Mouse (Mus musculus): ENCODE measurements at regions not wholly inside any gene's neighbourhood (a gene's known extent, or its start where the extent isn't known, plus 50 kb on each side); places are given as distances from the start of the nearest gene placed in this dataset.
A peak's percentile ranks its signal among the peaks of the same experiment; 100 is the strongest.
"Not testable (repeated sequence)": the region's sequence is repeated elsewhere in the genome, so short reads cannot be mapped to it uniquely, and the experiment has no call there.

DNA sequence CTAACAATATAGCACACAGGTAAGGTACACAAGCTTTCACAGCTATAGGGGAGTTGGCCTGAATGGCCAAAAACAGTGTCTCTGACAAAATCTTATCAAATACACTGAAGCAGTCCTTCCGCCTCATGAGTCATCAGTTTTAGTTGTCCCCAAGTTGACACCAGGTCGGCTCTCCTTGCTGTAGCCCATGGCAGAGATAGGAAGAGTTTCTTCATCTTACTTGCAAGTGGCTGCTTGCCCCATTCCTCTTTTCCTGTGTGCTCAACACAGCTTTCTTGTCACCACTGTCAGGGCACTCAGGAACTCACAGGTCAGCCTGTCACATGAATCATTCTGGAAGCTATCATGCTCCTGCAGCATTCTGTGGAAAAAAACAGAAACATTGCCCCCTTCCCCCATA, 77.1 kb downstream of the Olfr721-ps1 start:
- not testable (repeated sequence) for DNase-seq (ENCODE audit: low spot score)

DNA sequence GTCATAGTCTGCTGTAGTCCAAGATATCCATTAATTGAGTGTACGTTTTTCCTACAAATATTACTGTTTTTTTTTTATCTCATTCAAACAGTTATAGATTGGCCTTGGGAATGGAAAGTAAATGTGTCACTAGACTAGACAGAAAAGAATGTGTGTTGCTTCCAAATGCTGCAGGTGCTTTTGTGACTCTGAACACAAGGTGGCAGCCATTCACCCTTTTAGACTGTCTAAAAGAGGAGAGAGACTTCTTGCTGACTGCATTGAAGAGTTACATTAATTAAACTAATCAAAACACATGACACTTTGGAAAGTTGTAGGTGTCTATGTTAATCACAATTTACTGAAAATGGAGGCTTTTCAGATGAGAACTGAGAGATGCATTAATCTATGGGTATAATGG, 80.7 kb downstream of the Olfr721-ps1 start:
- peak; percentile 50 for DNase-seq (ENCODE audit: low spot score)

DNA sequence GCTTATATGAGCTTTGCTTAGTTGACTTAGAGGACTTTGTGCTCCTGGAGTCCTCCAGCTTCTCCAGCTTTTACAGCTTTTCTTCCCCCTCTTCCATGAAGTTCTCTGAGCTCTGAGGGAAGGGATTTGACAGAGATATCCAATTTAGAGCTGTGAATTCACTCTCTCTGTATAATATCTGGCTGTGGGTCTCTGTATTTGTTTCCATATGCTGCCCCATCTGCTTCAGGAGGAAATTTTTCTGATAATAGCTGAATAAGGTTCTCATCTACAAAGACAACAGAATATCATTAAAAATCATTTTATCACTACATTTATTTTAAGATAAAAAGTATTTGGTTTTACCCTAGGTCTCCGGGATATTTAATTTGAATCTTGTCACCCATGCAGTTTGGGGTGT, 85.3 kb downstream of the Olfr721-ps1 start:
- DNase-seq (ENCODE audit: low spot score): no peak

DNA sequence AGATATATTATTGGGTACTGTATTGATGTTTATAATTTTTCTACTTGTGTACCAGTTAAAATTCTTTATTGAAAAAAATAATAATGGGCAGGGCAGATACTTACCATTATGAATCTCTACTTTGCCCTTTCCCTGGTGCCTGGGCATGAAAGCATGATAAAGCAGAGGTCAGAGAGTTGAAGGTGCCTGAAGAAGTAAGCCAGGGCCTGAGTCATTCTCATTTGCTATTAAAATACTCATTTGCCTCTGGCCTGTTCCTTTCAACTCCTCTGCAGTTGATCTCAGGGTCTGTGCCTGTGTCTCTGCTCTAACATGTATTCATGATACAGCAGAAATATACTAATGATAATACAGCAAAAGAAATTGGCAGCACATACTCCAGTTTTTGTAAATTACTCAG, 89.4 kb downstream of the Olfr721-ps1 start:
- DNase-seq (ENCODE audit: low spot score): no peak

DNA sequence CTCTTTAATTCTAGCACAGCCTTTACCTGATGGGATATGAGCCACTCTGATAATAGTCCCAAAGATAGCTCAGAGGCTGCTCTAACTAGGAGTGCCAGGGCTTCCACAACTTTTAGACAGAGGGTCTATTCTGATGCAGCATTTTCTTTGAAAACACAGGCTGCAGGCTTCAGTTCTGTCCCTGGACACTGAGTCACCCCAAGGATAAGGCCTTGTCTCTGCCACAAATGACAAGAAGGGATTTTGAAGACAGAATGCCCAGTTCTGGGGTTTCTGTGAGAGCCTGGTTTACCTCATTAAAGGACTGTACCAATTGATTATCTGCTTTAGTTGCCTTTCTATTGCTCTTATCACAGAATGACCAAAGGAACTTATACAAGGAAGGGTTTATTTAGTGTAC, 90.9 kb downstream of the Olfr721-ps1 start:
- no peak for DNase-seq (ENCODE audit: low spot score)

DNA sequence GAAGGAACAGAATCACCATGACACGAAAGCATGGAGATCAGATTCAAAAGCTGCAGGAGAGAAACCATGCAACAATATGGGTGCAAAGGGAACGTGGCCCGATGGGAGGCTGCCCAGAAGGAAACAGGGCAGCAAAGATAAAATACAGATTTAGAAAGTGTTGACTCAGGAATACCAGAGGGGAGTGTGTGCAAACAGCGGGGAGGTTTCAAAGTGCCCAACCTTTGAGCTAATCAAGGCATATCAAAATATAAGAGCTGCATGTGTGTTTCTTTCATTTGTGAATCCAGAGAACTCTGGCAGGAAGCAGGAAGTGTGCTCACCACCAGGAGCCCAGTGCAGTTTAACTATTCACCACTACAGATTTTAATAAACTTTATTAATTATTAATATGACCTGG, 110.8 kb downstream of the Olfr721-ps1 start:
- DNase-seq (ENCODE audit: low spot score): no peak

DNA sequence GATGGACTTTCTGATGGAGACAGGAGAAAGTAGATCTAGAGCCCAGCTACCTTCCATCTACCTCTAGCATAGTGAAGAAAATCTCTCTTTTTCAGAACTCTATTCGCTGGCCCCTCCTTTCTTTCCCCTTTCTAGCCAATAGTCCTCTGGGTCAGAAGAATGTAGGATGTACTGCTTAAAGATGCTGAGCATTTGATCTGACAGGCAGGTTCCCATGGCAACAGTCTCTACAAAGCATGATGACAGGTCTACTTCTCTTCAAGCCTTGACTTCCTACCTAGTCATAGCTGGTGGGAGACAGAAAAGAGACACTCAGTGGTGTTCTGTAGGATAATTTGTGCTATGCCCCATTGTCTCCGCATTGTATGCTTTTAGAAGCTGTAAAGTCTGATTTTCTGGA, 112.0 kb downstream of the Olfr721-ps1 start:
- DNase-seq (ENCODE audit: low spot score): no peak

DNA sequence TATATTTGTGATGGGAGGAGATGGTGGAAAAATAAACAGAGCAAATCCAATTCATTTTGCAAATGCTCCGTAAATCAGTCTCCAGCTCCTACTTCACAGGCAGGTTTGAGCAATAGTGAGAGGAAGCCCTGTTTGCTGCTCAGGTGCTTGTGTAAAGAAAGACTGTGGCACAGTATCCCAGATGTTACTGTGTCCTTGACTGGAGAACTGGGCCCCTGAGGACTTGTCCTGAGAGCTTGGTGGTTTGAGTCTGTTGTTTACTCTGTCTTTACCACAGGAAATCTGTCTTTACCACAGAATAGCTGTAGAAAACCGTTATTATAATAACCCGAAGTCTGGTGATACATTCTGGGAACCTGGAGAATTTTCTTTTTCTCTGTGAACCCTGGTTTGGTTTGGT, 112.4 kb downstream of the Olfr721-ps1 start:
- no peak for DNase-seq (ENCODE audit: low spot score)

DNA sequence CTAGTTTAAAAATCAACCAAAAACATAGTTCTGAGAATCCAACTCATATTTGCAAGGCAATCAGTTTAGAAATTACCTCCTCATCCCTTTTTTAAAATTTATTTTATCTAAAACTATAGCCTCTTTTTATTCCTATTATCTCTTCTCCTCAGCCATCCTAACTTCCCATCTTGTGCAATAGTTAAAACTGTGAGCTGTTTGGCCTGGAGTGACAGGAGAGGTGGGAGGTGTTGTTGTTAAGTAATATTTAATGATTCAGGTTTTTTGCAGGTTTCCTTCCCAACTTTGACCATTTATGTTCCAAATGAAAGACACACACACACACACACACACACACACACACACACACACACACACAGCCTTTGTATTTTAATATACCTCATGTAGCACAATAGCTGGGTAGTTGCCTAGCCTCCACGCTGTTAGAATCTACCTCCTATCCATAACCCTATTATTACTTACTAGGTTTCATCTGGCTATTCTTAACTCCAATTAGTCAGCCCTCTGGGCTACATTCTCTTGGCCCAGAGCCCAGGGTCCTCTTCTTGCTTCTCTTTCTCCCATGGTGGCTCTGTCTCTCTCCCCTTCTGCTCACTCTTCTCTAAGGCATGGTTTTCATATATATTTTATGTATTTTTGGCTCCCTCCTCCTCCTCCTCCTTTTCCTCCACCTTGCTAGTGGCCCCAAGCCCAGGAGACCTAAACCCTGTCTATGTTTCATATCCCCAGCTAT, 113.5 kb downstream of the Olfr721-ps1 start:
- DNase-seq (ENCODE audit: low spot score): no peak

DNA sequence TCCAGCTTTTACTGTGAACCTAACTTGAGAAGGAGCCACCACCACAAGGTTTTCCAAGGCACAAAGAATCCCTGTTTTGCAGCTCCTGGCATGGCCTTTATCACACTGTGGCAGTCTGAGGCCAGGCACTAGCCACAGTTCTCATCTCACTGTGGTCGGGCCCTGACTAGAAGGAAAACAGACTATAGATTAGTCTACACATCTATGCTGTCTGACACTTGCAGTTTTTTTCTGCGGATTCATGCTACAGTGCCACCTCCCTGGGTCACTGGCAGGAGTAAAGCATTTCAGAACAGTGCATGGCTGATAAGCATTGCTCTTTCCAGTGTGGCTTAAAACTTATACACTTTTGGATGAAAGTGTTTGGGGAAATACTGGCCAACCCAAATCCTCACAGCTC, 114.3 kb downstream of the Olfr721-ps1 start:
- no peak for DNase-seq (ENCODE audit: low spot score)

DNA sequence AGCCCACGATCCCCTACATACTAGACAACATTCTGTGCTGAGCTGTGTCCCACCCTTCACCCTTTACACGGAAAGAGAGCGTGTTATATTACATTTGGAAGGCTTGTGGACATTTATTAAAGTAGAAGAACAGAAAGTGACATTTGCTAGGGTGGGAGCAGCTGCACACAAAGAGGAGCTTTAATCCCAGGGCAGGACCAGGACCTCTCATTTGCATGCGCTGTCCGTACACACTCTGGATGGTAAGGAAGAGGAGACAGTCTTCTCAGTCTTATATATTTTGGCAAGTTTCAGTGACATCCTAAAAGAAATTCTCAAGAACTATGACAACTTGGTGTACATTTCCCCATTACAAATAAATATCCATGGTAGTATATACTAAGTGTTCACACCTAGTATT, 114.8 kb downstream of the Olfr721-ps1 start:
- no peak for DNase-seq (ENCODE audit: low spot score)

DNA sequence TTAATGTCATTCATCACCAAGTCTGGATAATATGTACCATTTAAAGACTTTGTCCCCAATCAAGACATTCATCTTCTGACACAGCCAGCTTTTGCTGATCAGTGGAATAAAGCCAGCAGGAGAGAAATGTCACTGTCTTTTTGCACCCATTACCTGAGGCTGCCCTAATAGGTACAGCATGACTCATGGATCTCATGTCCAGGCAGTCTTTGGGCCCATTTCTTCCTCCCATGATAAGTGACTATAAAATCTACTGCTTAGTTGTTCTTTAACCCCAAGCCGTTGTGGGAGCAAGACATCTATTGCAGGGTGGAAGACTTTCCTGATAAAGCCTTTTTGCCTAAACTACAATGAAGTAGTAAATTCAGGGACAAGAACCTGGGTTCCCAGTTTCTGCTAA, 116.9 kb downstream of the Olfr721-ps1 start:
- no peak for DNase-seq (ENCODE audit: low spot score)

DNA sequence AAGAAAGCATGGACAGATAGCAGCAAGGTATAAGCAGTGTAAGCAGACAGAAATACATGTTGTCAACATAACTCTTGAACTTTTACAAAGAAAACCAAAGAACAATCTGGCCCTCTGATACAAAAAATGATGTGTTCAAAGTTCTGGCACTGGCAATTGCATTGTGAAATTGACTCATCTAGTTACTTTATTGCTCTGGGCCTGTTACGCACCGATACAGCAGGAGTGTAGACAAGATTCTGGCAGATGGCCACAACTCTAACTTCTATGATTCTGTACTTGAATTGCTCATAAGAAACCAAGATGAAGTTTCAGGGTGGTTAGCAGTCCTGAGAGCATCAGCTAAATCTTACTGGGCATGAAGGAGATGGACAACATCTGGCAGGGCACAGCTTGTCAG, 117.7 kb downstream of the Olfr721-ps1 start:
- DNase-seq (ENCODE audit: low spot score): no peak

DNA sequence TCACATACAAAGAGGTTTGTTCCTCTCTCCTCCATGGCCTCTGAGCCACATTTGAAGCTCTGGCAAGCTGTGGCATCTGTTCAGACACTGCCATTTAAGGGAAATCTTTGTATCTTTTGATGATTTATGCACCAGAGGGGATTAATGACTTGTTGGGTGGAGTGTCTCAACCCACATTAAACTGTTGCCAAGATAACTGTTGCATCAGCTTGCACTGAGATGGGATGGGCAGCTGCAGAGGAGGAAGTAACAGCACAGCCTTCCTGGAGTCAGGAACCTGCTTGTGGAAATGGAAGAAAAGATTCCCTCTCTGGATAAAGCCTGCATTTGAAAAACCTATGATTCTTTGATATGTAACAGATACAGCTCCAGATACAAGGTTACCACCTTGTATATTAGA, 119.1 kb downstream of the Olfr721-ps1 start:
- no peak for DNase-seq (ENCODE audit: low spot score)

DNA sequence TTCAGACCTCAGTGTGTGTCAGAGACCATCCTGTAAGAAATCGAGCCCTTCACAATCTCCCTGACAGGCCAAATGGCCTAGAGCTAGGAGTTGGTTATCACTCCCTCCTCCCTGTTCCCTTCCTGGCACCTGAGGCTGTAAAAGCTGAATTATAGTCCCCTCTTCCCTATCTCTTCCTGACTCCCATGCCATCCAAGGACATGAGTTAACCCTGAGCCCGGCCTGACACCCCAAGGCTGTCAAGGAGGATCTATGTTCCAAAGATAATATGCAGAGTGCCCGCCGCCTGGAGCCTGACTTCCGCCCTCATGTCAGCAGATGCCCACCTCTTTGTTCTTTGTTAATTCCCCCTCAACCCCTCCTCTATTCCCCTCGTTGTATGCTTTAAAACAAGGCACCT, 120.2 kb downstream of the Olfr721-ps1 start:
- not testable (repeated sequence) for DNase-seq (ENCODE audit: low spot score)

DNA sequence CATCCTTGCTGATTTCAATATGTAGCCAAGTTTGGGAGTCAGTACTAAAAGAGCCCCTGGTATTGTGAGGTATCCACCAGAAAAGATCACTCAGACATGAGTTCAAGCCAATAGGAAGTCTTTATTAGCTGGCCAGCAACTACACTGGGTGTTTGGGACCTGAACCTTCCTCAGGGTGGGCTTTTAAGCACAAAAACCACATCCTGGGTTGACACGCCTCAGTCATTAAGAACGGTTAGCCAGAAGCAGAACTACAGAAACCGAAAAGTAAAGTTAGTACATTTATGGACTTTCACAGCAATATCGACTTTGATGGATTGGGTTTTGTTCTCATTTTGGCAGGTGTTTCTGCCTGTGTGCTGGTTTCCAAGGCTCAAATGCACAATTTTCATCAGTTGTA, 124.1 kb downstream of the Olfr721-ps1 start:
- no peak for DNase-seq (ENCODE audit: low spot score)

DNA sequence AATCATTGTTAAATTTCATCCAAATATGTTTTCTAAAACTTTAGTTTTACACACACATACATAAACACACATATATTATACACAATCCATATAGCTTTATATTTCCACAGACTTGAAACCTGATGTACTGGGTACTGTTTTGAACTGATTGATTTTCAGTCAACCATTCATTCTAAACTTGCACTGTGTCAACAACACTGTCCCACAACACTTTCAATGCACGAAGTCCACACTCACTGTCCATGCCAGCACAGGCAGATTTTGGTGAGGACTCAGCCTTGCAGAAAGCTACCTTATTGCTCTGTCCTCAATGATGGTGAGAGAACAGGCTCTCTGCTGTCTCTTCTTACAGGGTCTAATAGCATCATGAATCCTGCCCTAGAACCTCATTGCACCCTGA, 127.3 kb downstream of the Olfr721-ps1 start:
- DNase-seq (ENCODE audit: low spot score): no peak

DNA sequence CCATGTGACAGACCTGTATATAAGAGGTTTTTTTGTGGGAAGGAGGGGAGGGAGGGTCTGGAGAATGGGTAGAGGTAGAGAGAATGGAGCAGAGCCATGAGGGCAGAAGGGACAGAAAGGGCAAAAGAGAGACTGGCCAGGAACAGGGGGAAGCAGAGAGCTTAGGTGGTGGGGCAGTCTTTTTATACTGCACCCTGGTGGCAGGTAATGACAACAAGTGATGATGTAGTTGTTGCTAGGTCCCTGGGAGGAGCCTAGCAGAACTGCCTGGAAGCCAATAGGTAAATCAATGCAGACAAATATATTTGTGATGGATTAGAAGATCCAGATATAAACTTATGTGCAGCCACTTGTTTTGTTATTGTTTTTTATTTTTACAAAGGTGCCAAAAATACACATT, 140.1 kb downstream of the Olfr721-ps1 start:
- DNase-seq (ENCODE audit: low spot score): no peak

DNA sequence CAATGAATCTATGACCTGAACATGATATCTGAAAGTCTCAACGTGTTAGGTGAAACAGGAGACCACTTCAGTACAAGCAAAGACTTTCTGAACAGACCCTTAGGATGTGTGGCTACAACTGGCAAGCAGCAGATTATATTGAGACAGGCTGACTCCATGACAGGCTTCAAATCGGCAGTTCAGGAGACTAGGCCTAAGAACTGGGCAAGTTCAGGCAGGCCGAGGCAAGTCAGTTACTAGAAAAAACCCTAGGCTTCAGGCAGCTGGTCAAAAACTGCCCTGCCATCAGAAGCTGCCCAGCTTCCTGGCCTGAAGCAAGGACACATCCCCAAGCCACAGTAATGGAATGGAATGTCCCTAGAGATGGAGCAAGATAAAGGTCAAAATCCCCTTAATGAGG, 140.6 kb downstream of the Olfr721-ps1 start:
- DNase-seq (ENCODE audit: low spot score): no peak

DNA sequence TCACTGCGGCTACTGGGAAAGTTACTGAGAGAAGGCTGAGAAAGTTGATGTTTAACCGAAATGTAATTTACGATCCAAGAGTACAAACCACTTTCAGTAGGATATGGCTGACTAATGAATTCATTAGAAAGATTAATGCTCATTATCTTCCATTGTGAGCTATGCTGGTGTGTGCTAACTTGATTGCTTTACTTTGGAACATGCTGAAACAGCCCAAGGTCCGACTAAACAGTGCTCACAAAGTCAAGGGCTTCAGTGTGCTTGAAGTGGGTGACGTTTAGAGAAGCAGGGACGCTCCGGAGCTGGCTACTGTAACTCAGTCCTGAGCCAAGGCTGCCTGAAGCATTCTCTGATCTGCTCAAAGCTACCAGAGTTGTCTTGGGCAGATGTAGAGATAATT, 143.1 kb downstream of the Olfr721-ps1 start:
- DNase-seq (ENCODE audit: low spot score): no peak

DNA sequence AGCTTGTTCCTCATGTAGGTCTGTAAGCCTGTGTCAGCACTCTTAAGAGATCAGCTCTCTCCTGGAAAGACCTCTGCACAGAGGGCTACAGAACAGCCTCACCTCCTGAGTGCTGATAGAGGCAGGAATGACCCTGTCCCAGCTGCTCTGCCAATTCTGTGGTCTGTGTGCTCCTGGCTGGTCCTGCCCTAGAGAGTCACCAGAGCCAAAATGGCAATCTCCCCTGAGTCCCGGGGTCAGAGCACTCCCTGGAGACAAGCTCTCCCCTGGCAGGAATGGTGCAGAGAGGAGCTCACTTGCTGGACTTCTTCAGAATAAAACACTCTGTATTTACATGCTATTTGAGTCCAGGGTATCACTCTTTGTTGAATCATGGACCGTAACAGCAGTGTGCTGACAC, 149.9 kb upstream of the Slc4a7 start:
- DNase-seq (ENCODE audit: low spot score): no peak

DNA sequence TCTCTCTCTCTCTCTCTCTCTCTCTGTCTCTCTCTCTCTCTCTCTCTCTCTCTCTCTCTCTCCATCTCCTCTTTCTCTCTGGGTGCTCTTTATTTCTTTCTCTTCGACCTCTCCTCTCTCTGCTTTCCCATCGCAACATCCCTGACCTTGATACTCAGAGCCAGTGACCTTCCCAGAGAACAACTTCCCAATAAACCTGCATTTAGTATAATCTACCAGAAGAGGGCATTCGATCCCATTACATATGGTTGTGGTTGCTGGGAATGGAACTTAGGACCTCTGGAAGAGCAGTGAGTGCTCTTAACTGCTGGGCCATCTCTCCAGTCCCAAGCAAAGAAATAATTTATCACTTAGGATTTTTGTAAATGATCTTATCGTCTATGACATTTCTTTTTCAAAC, 127.2 kb upstream of the Slc4a7 start:
- no peak for DNase-seq (ENCODE audit: low spot score)

DNA sequence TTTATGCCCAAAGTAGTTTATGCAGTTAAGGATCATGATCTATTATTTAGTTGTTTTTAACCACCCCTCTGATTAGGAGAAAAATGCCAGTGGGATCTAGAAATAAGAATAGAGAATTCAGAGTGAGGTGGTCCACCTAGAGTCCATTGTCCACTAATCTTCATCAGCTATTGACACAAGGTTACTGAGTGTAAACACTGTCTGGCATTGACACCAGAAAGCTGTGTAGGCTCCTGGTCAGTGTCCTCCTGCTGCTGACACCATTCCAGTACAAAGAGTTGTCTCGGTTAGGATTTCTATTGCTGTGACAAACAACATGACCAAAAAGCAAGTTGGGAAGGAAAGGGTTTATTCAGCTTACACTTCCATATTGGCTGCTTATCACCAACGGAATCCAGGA, 110.1 kb upstream of the Slc4a7 start:
- no peak for DNase-seq (ENCODE audit: low spot score)

DNA sequence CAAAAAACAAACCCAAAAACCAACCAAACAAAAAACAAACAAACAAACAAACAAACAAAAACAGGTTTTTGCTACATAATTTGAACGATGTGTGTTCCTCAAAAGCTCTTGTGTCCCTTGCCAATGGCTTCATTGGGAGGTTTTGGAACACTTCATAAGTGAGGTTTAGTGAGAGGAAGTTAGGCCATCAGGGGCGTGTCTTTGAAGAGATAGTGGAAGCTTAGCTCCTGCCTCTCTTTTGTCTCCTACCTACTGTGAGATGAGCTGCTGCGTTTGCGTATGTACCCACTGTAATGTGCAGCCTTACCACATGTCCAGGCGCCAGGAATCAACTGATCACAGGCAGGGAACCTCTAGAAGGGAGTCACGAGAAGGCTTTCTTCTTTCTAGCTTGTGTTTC, 107.3 kb upstream of the Slc4a7 start:
- no peak for DNase-seq (ENCODE audit: low spot score)
